Mouse (Mus musculus): ENCODE data around the gene Taf15.

- TF ChIP-seq MYOG (IDR thresholded peaks at IDR 0.05; ENCODE audit: control insufficient read depth, extremely low read depth, insufficient read length) (no peak), CTCF (IDR thresholded peaks at IDR 0.05; ENCODE audit: control insufficient read depth, insufficient read depth, insufficient read length) (no peak), CEBPB (IDR thresholded peaks at IDR 0.05; ENCODE audit: low read depth) (no peak), USF1 (IDR thresholded peaks at IDR 0.05; ENCODE audit: low read depth) (no peak), MAX (IDR thresholded peaks at IDR 0.05) (no peak), FOSL1 (IDR thresholded peaks at IDR 0.05; ENCODE audit: insufficient read depth, low read length, poor library complexity, severe bottlenecking) (no peak)
Measured at GRCm38 (mm10) chr11:83471766-83472165, 1.1 kb upstream of the Taf15 start.
